Mouse (Mus musculus) layer of hippocampus, postnatal 10 days (tissue): ENCODE measurements at regions not wholly inside any gene's neighbourhood (a gene's known extent, or its start where the extent isn't known, plus 50 kb on each side); places are given as distances from the start of the nearest gene placed in this dataset.
A peak's percentile ranks its signal among the peaks of the same experiment; 100 is the strongest.
"Not testable (repeated sequence)": the region's sequence is repeated elsewhere in the genome, so short reads cannot be mapped to it uniquely, and the experiment has no call there.

ENCODE experiments used
- DNase-seq, 2 experiments: peaks; one replicate each; pipeline ENCODE4 v3.0.0; 2021; ENCODE audit warnings: low spot score in 2 of 2

GRCm38 (mm10) chr6:102005627-102006026 lies 567.3 kb downstream of the Cntn3 start:
- no peak for DNase-seq

GRCm38 (mm10) chr6:101998181-101998580 lies 574.7 kb downstream of the Cntn3 start:
- no peak for DNase-seq

- DNase-seq: peak in 1 of 2 experiments; percentile 16
These were observed 575.3 kb downstream of the Cntn3 start for GRCm38 (mm10) chr6:101997629-101998028.

- DNase-seq: no peak
These were observed 580.1 kb downstream of the Cntn3 start for GRCm38 (mm10) chr6:101992815-101993214.

GRCm38 (mm10) chr6:101981656-101982055 lies 591.2 kb downstream of the Cntn3 start:
- no peak for DNase-seq

- DNase-seq: no peak
These were observed 593.7 kb downstream of the Cntn3 start for GRCm38 (mm10) chr6:101979213-101979612.

- no peak for DNase-seq
These were observed 587.2 kb upstream of the Pdzrn3 start for GRCm38 (mm10) chr6:101964941-101965340.

- DNase-seq: not testable (repeated sequence)
These were observed 583.8 kb upstream of the Pdzrn3 start for GRCm38 (mm10) chr6:101961476-101961875.

GRCm38 (mm10) chr6:101949681-101950080 lies 572.0 kb upstream of the Pdzrn3 start:
- DNase-seq: no peak

- no peak for DNase-seq
These were observed 571.3 kb upstream of the Pdzrn3 start for GRCm38 (mm10) chr6:101948950-101949349.

- DNase-seq: no peak
These were observed 562.7 kb upstream of the Pdzrn3 start for GRCm38 (mm10) chr6:101940266-101940866.

- DNase-seq: no peak
These were observed 560.8 kb upstream of the Pdzrn3 start for GRCm38 (mm10) chr6:101938393-101938985.

- DNase-seq: no peak
These were observed 560.0 kb upstream of the Pdzrn3 start for GRCm38 (mm10) chr6:101937467-101938392.

- DNase-seq: no peak
These were observed 554.1 kb upstream of the Pdzrn3 start for GRCm38 (mm10) chr6:101931768-101932167.

- no peak for DNase-seq
These were observed 544.0 kb upstream of the Pdzrn3 start for GRCm38 (mm10) chr6:101921686-101922085.

- DNase-seq: peak; percentile 11 to 13
These were observed 543.5 kb upstream of the Pdzrn3 start for GRCm38 (mm10) chr6:101921186-101921585.

- DNase-seq: no peak
These were observed 541.2 kb upstream of the Pdzrn3 start for GRCm38 (mm10) chr6:101918914-101919313.

GRCm38 (mm10) chr6:101905029-101905342 lies 527.3 kb upstream of the Pdzrn3 start:
- no peak for DNase-seq

GRCm38 (mm10) chr6:101904234-101905028 lies 526.7 kb upstream of the Pdzrn3 start:
- DNase-seq: no peak

GRCm38 (mm10) chr6:101902276-101902675 lies 524.6 kb upstream of the Pdzrn3 start:
- no peak for DNase-seq

GRCm38 (mm10) chr6:101898544-101898943 lies 520.8 kb upstream of the Pdzrn3 start:
- DNase-seq: no peak
